Mouse (Mus musculus): ENCODE measurements at regions not wholly inside any gene's neighbourhood (a gene's known extent, or its start where the extent isn't known, plus 50 kb on each side); places are given as distances from the start of the nearest gene placed in this dataset.

DNA sequence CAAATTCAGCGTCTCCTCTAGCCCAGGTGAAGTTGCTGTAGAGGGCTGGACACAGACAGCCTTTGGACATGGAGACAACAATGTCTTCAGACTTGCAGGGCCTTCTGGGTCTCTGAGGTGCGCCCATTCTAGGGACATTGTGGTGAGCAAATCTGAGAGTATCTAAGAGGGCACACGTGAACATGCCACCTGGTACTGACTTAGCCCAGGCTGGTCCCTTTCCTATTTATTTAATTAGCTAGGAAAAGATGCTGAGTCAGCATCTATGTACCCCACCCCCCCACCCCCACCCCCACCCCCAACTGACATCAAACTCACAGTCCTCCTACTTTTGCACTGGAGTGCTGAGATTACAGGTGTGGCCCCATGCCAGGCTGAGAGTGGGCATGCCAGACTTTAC, 81.7 kb upstream of the Pcbd1 start:
- Histone ChIP-seq H3K4me3 (ENCODE audit: low read depth, low read length) (no peak overlapping the region), H3K9ac (ENCODE audit: low read length) (no peak overlapping the region), H3K4me2 (ENCODE audit: low read depth, severe bottlenecking) (no peak overlapping the region), H3K27ac (replicated peaks; ENCODE audit: low read depth, low read length) (no peak overlapping the region), H3K27me3 (ENCODE audit: control insufficient read depth, insufficient read depth, low read length) (no peaks in the 10 kb centered on the region), H3K4me1 (ENCODE audit: control insufficient read depth, insufficient read depth, low read length) (no peaks in the 10 kb centered on the region), H3K36me3 (ENCODE audit: control insufficient read depth, insufficient read depth, low read length) (no peaks in the 10 kb centered on the region), H3K9me3 (ENCODE audit: control insufficient read depth, low read length) (no peaks in the 10 kb centered on the region)
- ATAC-seq (ENCODE audit: insufficient number of reproducible peaks, low FRiP score, low TSS enrichment, low read depth) (no peak), DNase-seq (ENCODE audit: low spot score) (no peak)
- 88% methylated on average over 3 of the region's 3 CpGs for WGBS

DNA sequence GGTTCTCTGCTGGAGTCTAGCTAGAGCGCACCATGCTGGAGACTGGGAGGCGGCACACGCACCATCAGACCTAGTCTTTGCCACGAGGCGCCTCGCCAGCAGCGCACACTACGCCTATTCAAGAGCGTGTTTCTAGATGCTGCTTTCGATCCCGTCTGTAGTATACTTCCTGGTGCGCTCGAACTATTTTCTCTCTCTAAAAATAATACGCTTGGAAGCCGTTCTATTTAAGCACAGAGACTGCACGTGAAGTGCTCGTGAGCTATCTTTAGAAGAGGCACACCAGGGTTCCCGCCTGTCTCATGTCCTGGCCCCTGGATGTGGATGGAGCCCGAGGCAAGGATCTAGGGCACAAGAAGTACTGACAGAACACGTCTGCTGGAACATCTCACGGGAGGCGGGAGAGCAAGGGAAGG, 87.4 kb upstream of the Pcbd1 start:
- ATAC-seq (ENCODE audit: insufficient number of reproducible peaks, low FRiP score, low TSS enrichment, low read depth) (no peak), DNase-seq (ENCODE audit: low spot score) (no peak)
- Histone ChIP-seq H3K4me1 (ENCODE audit: control insufficient read depth, insufficient read depth, low read length) (peaks cover 4% of the 10 kb centered on the region; the same call in 1 of the 2 replicates), H3K4me2 (ENCODE audit: low read depth, severe bottlenecking) (no peak overlapping the region), H3K36me3 (ENCODE audit: control insufficient read depth, insufficient read depth, low read length) (no peaks in the 10 kb centered on the region), H3K27me3 (ENCODE audit: control insufficient read depth, insufficient read depth, low read length) (no peaks in the 10 kb centered on the region), H3K9me3 (ENCODE audit: control insufficient read depth, low read length) (no peaks in the 10 kb centered on the region), H3K9ac (ENCODE audit: low read length) (no peak overlapping the region), H3K27ac (replicated peaks; ENCODE audit: low read depth, low read length) (no peak overlapping the region), H3K4me3 (ENCODE audit: low read depth, low read length) (no peak overlapping the region)
- WGBS = 93% methylated on average over 22 of the region's 22 CpGs

DNA sequence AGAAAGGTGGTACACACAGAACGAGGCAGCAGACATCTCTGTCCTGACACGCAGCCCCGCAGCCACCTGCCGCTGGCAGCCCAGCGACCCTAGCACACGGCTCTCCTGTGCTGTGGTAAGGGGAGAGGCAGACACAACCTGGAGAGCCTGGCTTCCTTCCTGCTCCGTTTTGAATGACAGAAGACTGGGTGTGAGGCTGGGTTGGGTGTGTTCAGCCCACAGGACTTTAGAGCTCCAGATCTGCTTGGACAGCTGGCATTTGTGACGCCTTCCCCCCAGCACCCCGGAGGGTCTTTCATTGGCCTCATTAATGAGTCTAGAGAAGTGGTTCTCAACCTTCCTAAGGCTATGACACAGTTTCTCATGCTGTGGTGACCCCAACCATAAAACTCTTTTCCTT, 91.7 kb upstream of the Pcbd1 start:
- Histone ChIP-seq H3K9ac (ENCODE audit: low read length) (no peak overlapping the region), H3K9me3 (ENCODE audit: control insufficient read depth, low read length) (no peaks in the 10 kb centered on the region), H3K4me2 (ENCODE audit: low read depth, severe bottlenecking) (no peak overlapping the region), H3K36me3 (ENCODE audit: control insufficient read depth, insufficient read depth, low read length) (no peaks in the 10 kb centered on the region), H3K27me3 (ENCODE audit: control insufficient read depth, insufficient read depth, low read length) (no peaks in the 10 kb centered on the region), H3K4me3 (ENCODE audit: low read depth, low read length) (no peak overlapping the region), H3K4me1 (ENCODE audit: control insufficient read depth, insufficient read depth, low read length) (peaks cover 4% of the 10 kb centered on the region; the same call in 1 of the 2 replicates), H3K27ac (replicated peaks; ENCODE audit: low read depth, low read length) (no peak overlapping the region)
- 54% methylated on average over 9 of the region's 9 CpGs for WGBS
- no peak for ATAC-seq (ENCODE audit: insufficient number of reproducible peaks, low FRiP score, low TSS enrichment, low read depth)
- no peak for DNase-seq (ENCODE audit: low spot score)

DNA sequence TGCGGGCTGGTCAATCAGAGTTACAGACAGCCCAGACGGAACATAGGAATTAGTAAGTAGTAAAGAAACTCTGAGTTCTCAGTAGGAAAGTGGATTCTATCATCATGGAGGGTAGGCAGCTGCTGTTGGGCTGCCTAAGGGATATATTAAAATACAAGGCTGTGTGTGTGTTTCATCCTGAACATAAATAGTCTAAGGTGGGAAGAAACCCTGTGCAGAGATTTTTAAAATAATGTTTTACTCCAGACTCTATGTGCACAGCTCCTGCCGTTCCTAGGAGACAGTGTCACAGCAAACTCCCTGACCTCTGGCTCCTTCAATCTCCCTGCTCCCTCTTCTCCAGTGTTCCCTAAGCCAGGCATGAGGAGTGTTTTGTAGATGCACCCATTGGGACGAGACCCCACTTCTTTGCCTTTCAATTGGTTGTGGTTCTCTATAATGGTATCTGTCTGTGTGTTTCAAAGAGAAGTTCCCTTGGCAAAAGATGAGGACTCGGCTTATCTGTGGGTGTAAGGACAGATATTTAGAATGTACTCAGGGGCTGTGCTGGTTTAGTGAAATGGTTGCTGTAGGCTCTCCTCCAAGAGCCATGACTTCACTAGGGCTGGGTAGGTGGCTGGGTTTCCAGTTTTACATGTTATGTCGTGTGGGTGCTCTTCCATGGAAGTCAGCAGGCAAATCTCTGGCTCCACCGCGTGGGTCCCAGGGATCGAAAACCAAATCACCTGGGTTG, 93.1 kb upstream of the Pcbd1 start:
- Histone ChIP-seq H3K4me3 (ENCODE audit: low read depth, low read length) (no peak overlapping the region), H3K36me3 (ENCODE audit: control insufficient read depth, insufficient read depth, low read length) (no peaks in the 10 kb centered on the region), H3K27me3 (ENCODE audit: control insufficient read depth, insufficient read depth, low read length) (no peaks in the 10 kb centered on the region), H3K9me3 (ENCODE audit: control insufficient read depth, low read length) (no peaks in the 10 kb centered on the region), H3K9ac (ENCODE audit: low read length) (no peak overlapping the region), H3K4me1 (ENCODE audit: control insufficient read depth, insufficient read depth, low read length) (peaks cover 4% of the 10 kb centered on the region; the same call in 1 of the 2 replicates), H3K4me2 (ENCODE audit: low read depth, severe bottlenecking) (no peak overlapping the region), H3K27ac (replicated peaks; ENCODE audit: low read depth, low read length) (no peak overlapping the region)
- WGBS = 86% methylated on average over 9 of the region's 9 CpGs
- DNase-seq (ENCODE audit: low spot score) (no peak), ATAC-seq (ENCODE audit: insufficient number of reproducible peaks, low FRiP score, low TSS enrichment, low read depth) (no peak)

DNA sequence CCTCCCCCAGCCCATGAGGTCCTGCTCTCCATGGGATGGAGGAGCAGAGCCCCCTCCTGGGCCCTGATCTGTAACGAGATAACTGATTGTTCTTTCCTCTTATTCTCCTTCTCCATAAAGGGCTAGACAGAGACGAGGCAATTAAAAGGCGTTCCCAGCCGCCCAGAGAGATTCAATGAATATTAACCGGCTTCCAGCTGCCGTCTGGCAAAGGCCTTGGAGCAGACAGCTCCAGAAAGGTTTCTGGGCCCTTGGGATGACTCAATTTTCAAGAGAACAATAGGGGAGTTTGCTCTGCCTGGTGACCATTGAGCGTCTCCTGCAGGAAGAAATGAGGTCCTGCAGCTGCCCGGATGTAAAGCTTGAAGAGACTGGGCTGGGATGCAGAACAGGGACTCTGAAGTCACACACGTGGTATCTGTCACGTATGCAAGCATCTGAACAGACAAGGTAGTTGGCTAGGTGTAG, 104.0 kb upstream of the Pcbd1 start:
- no peak for ATAC-seq (ENCODE audit: insufficient number of reproducible peaks, low FRiP score, low TSS enrichment, low read depth)
- Histone ChIP-seq H3K9ac (ENCODE audit: low read length) (no peak overlapping the region), H3K27me3 (ENCODE audit: control insufficient read depth, insufficient read depth, low read length) (no peaks in the 10 kb centered on the region), H3K27ac (replicated peaks; ENCODE audit: low read depth, low read length) (no peak overlapping the region), H3K4me2 (ENCODE audit: low read depth, severe bottlenecking) (no peak overlapping the region), H3K4me3 (ENCODE audit: low read depth, low read length) (no peak overlapping the region), H3K36me3 (ENCODE audit: control insufficient read depth, insufficient read depth, low read length) (no peaks in the 10 kb centered on the region), H3K4me1 (ENCODE audit: control insufficient read depth, insufficient read depth, low read length) (0 out of 2 replicates have a peak, but pooled peaks cover 4% of the 10 kb centered on the region), H3K9me3 (ENCODE audit: control insufficient read depth, low read length) (no peaks in the 10 kb centered on the region)
- DNase-seq (ENCODE audit: low spot score) = peak; percentile 30
- WGBS = 18% methylated on average over 10 of the region's 10 CpGs

DNA sequence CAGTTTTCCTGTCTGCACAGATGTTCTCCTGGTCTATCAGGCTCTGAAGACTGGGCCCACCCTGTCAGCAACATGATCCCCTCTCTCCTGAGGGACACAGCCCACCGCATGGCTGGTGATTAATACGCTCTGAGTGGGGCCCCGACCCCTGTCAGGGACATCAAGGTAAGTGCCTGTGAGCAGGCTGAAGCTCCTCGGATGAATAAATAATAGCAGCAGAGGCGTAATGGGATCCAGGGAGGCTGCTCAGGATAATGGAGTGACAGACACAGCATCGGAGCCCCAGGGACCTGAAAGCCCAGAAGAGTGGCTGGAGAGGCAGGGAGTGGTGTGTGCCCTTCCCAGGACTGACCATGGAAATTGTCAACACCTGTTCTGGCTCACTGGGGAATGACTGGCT, 107.4 kb upstream of the Pcbd1 start:
- H3K27ac ChIP-seq (replicated peaks; ENCODE audit: low read depth, low read length) = no peak overlapping the region
- H3K4me1 ChIP-seq (ENCODE audit: control insufficient read depth, insufficient read depth, low read length) = 0 out of 2 replicates have a peak, but pooled peaks cover 7% of the 10 kb centered on the region
- 21% methylated on average over 6 of the region's 6 CpGs for WGBS
- H3K4me3 ChIP-seq (ENCODE audit: low read depth, low read length) = no peak overlapping the region
- H3K36me3 ChIP-seq (ENCODE audit: control insufficient read depth, insufficient read depth, low read length) = no peaks in the 10 kb centered on the region
- H3K9me3 ChIP-seq (ENCODE audit: control insufficient read depth, low read length) = no peaks in the 10 kb centered on the region
- H3K4me2 ChIP-seq (ENCODE audit: low read depth, severe bottlenecking) = no peak overlapping the region
- no peak for ATAC-seq (ENCODE audit: insufficient number of reproducible peaks, low FRiP score, low TSS enrichment, low read depth)
- no peak for DNase-seq (ENCODE audit: low spot score)
- H3K27me3 ChIP-seq (ENCODE audit: control insufficient read depth, insufficient read depth, low read length) = no peaks in the 10 kb centered on the region
- H3K9ac ChIP-seq (ENCODE audit: low read length) = no peak overlapping the region

DNA sequence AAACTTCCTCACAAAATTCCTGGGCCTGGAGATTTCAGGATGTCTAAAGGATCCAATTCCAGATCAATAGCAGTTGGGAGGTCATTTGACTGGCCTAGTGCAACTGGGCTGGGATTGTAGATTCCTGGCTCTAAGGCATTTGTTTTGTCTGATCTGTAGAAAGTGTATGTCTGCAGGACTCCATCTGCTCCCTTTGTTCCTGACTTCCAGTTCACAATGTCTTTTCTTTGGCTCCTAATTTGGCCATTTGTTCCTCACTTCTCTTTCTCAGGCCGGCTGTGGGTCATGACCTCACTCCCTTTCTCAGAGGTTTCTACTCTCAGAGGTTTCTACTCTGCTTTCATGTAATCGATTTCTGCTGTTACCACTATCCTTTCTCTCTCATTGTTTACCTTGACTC, 115.5 kb upstream of the Pcbd1 start:
- no peaks in the 10 kb centered on the region for H3K4me1 ChIP-seq (ENCODE audit: control insufficient read depth, insufficient read depth, low read length)
- no peak overlapping the region for H3K9ac ChIP-seq (ENCODE audit: low read length)
- H3K4me2 ChIP-seq (ENCODE audit: low read depth, severe bottlenecking) = no peak overlapping the region
- 53% methylated on average over 2 of the region's 2 CpGs for WGBS
- no peak for DNase-seq (ENCODE audit: low spot score)
- H3K27ac ChIP-seq (replicated peaks; ENCODE audit: low read depth, low read length) = no peak overlapping the region
- no peaks in the 10 kb centered on the region for H3K27me3 ChIP-seq (ENCODE audit: control insufficient read depth, insufficient read depth, low read length)
- ATAC-seq (ENCODE audit: insufficient number of reproducible peaks, low FRiP score, low TSS enrichment, low read depth) = no peak
- no peaks in the 10 kb centered on the region for H3K9me3 ChIP-seq (ENCODE audit: control insufficient read depth, low read length)
- no peak overlapping the region for H3K4me3 ChIP-seq (ENCODE audit: low read depth, low read length)
- H3K36me3 ChIP-seq (ENCODE audit: control insufficient read depth, insufficient read depth, low read length) = no peaks in the 10 kb centered on the region

DNA sequence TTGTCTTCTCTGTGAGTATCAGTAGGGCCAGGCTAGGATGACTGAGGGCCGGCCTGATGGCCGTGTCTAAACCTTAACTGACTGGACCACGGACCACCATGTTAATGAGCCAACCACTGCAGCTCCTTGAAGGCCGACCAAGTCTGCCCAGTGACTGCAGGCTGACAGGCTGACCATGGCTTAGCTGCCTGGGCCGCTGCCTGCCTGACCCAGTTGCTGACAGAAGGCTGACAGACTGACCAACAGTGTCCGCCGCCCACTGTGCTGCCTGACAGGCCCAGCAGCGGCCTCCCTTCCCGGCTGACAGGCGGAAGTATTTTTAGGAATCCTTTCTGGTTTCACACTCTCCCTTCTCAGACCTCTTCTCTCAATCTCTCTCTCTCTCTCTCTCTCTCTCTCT, 124.3 kb upstream of the Pcbd1 start:
- DNase-seq (ENCODE audit: low spot score) (no peak), ATAC-seq (ENCODE audit: insufficient number of reproducible peaks, low FRiP score, low TSS enrichment, low read depth) (no peak)
- no peaks in the 10 kb centered on the region for H3K4me1 ChIP-seq (ENCODE audit: control insufficient read depth, insufficient read depth, low read length)
- H3K9ac ChIP-seq (ENCODE audit: low read length) = no peak overlapping the region
- no peak overlapping the region for H3K4me3 ChIP-seq (ENCODE audit: low read depth, low read length)
- H3K36me3 ChIP-seq (ENCODE audit: control insufficient read depth, insufficient read depth, low read length) = no peaks in the 10 kb centered on the region
- H3K4me2 ChIP-seq (ENCODE audit: low read depth, severe bottlenecking) = no peak overlapping the region
- H3K27me3 ChIP-seq (ENCODE audit: control insufficient read depth, insufficient read depth, low read length) = no peaks in the 10 kb centered on the region
- H3K9me3 ChIP-seq (ENCODE audit: control insufficient read depth, low read length) = no peaks in the 10 kb centered on the region
- H3K27ac ChIP-seq (replicated peaks; ENCODE audit: low read depth, low read length) = no peak overlapping the region
- WGBS = 86% methylated on average over 10 of the region's 10 CpGs

DNA sequence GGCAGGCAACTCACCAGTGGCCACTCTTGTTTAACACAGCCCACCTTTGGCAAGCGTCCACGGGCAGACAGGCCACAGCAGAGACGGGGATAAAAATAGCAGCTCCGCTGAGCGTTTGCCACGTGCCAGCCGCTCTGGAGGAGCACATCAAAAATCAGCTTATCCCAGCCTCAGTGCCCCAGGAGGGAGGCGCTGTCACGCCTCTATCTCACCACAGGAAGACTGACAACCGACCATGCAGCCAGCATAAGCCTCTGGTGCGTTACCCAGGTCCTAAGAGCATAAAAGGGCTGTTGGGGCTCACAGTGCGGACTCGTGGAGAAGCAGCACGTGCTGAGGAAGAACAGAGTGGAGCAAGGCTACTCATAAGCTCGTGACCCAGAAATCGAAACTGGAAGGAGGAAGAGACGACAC, 126.4 kb upstream of the Unc5b start:
- Histone ChIP-seq H3K9ac (ENCODE audit: low read length) (no peak overlapping the region), H3K4me3 (ENCODE audit: low read depth, low read length) (no peak overlapping the region), H3K27ac (replicated peaks; ENCODE audit: low read depth, low read length) (no peak overlapping the region), H3K4me2 (ENCODE audit: low read depth, severe bottlenecking) (no peak overlapping the region), H3K27me3 (ENCODE audit: control insufficient read depth, insufficient read depth, low read length) (no peaks in the 10 kb centered on the region), H3K4me1 (ENCODE audit: control insufficient read depth, insufficient read depth, low read length) (no peaks in the 10 kb centered on the region), H3K36me3 (ENCODE audit: control insufficient read depth, insufficient read depth, low read length) (no peaks in the 10 kb centered on the region), H3K9me3 (ENCODE audit: control insufficient read depth, low read length) (no peaks in the 10 kb centered on the region)
- 46% methylated on average over 17 of the region's 17 CpGs for WGBS
- DNase-seq (ENCODE audit: low spot score) (no peak), ATAC-seq (ENCODE audit: insufficient number of reproducible peaks, low FRiP score, low TSS enrichment, low read depth) (no peak)

Data from limb, embryonic 11.5 days (tissue).